ENCODE assay signal across 17 mouse cellular contexts in genomic region chr9:100997138-100997537, GRCm38 (mm10).
"Had no signal": no experiment of that assay in that cellular context is flagged by ENCODE, and none has a peak within 500 bp of the region (broad histone marks: within the 10 kb centered on the region; RNA-seq: fewer than 3 reads in every experiment).

No protein-coding gene starts in this region.

- ATAC-seq: intestine, postnatal 0 days; lung, postnatal 0 days; midbrain, embryonic 15.5 days had no signal

- H3K27ac ChIP-seq: kidney, postnatal 0 days; layer of hippocampus, adult 2 months; limb, embryonic 10.5 days; limb, embryonic 13.5 days; midbrain, embryonic 12.5 days; midbrain, embryonic 15.5 days; neural tube, embryonic 13.5 days; stomach, embryonic 15.5 days had no signal

- DNase-seq: kidney, adult 2 months; kidney, postnatal 25 days; retina, postnatal 1 day; right cerebral cortex, postnatal 25 days; spleen, adult 18-20 months; thymus, postnatal 25 days had no signal

- H3K4me2 ChIP-seq: limb, embryonic 13.5 days; lung, embryonic 14.5 days; midbrain, embryonic 12.5 days; midbrain, embryonic 15.5 days; neural tube, embryonic 13.5 days; stomach, embryonic 15.5 days had no signal

- H3K9me3 ChIP-seq: limb, embryonic 10.5 days; midbrain, embryonic 12.5 days; midbrain, embryonic 15.5 days; neural tube, embryonic 13.5 days; stomach, embryonic 15.5 days had no signal

- H3K9ac ChIP-seq: limb, embryonic 13.5 days; lung, embryonic 14.5 days; midbrain, embryonic 12.5 days; midbrain, embryonic 15.5 days; neural tube, embryonic 13.5 days; stomach, embryonic 15.5 days had no signal

- H3K27me3 ChIP-seq: limb, embryonic 13.5 days; midbrain, embryonic 12.5 days; midbrain, embryonic 15.5 days; neural tube, embryonic 13.5 days; stomach, embryonic 15.5 days had no signal

- H3K4me1 ChIP-seq: limb, embryonic 10.5 days; limb, embryonic 13.5 days; midbrain, embryonic 12.5 days; midbrain, embryonic 15.5 days; neural tube, embryonic 13.5 days; stomach, embryonic 15.5 days had no signal

- H3K4me3 ChIP-seq: layer of hippocampus, adult 2 months; limb, embryonic 10.5 days; limb, embryonic 13.5 days; midbrain, embryonic 12.5 days; midbrain, embryonic 15.5 days; neural tube, embryonic 13.5 days; stomach, embryonic 15.5 days had no signal
